Mouse (Mus musculus) myocyte (in vitro differentiated cells): ENCODE results near the gene Rpl36.

Source experiments
- CEBPB ChIP-seq: IDR thresholded peaks from 2 replicates; pipeline ENCODE4 v1.6.1; 2011; ENCODE audit warnings: mild to moderate bottlenecking, moderate library complexity; ENCODE audit not compliant: poor library complexity, insufficient read depth, severe bottlenecking
- E2F4 ChIP-seq: IDR thresholded peaks from one replicate; pipeline ENCODE4 v1.6.1; 2011; ENCODE audit warnings: mild to moderate bottlenecking, control low read depth, moderate library complexity; ENCODE audit not compliant: insufficient read depth
- MAX ChIP-seq: IDR thresholded peaks from one replicate; pipeline ENCODE4 v1.6.1; 2011; ENCODE audit warnings: low read depth, mild to moderate bottlenecking, control low read depth
- MYOD1 ChIP-seq, 3 experiments: IDR thresholded peaks; one replicate each; pipeline ENCODE4 v1.6.1; 2011; ENCODE audit warnings: control low read depth in 2 of 3, low read depth in 2 of 3, mild to moderate bottlenecking in 2 of 3, moderate library complexity in 1 of 3; ENCODE audit not compliant: insufficient read length in 2 of 3, control insufficient read depth in 1 of 3
- POLR2A ChIP-seq: IDR thresholded peaks from one replicate; pipeline ENCODE4 v1.6.1; 2011; ENCODE audit warnings: low read depth, mild to moderate bottlenecking, control low read depth, moderate library complexity; ENCODE audit not compliant: insufficient read length
- POLR2AphosphoS2 ChIP-seq: IDR thresholded peaks from one replicate; pipeline ENCODE4 v1.6.1; 2011; ENCODE audit warnings: low read depth, control low read depth; ENCODE audit not compliant: insufficient read length
- REST ChIP-seq: IDR thresholded peaks from one replicate; pipeline ENCODE4 v1.6.1; 2011; ENCODE audit warnings: mild to moderate bottlenecking, control low read depth, moderate library complexity; ENCODE audit not compliant: insufficient read depth, insufficient read length
- SRF ChIP-seq: IDR thresholded peaks from one replicate; pipeline ENCODE4 v1.6.1; 2011; ENCODE audit warnings: low read depth; ENCODE audit not compliant: control insufficient read depth, insufficient read length
- TCF12 ChIP-seq: IDR thresholded peaks from one replicate; pipeline ENCODE4 v1.6.1; 2011; ENCODE audit warnings: mild to moderate bottlenecking, control low read depth; ENCODE audit not compliant: poor library complexity, insufficient read depth, severe bottlenecking
- USF1 ChIP-seq: IDR thresholded peaks from one replicate; pipeline ENCODE4 v1.6.1; 2011; ENCODE audit warnings: low read depth, mild to moderate bottlenecking, control low read depth, moderate library complexity

DNA sequence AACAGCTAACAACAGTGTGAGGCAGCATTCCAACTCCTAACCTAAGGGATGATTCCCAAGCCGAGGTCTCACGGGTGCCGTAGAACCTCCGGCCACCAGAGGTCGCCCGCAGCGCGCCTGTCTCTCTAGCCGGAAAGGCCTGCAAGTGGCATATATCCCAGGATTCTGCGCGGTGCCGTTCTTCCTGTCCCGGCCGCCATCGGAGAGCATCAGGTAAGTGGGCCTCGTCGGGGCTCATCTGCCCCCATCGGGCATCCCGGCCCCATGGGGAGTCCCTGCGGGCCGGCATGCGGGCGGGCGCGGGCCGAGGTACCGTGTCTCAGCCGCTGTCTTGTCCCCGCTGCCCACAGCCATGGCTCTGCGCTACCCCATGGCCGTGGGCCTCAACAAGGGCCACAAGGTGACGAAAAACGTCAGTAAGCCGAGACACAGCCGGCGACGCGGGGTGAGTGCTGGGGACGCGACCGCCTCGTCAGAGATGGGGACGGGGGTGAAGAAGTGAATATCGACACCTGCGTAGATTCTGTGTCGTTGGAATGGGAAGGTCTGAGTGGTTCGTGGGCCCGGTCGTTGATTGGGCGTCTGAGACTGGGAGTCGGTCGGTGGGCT is at the start of gene Rpl36:
- TF ChIP-seq E2F4: no peak
- TF ChIP-seq POLR2AphosphoS2: peak; percentile 88
- TF ChIP-seq POLR2A: peak; percentile 80
- TF ChIP-seq CEBPB: no peak
- TF ChIP-seq MYOD1 (IDR thresholded peaks at IDR 0.05; ENCODE audit: control insufficient read depth in 1 of 3, insufficient read length in 2 of 3, low read depth in 2 of 3): no peak
- TF ChIP-seq MAX: no peak
- no peak for TF ChIP-seq TCF12
- no peak for TF ChIP-seq REST
- no peak for TF ChIP-seq USF1
- peak; percentile 71 for TF ChIP-seq SRF
